Mouse (Mus musculus): Measurements from ENCODE around the gene Hilpda. TPM values are rescaled to one million over a fixed set of nuclear protein-coding genes. Genes with fewer than 3 reads are reported as not detected.

The Hilpda gene
- polyA plus RNA-seq, 1 experiment from 2014 or later: 32.5 TPM

GRCm38 (mm10) chr6:29280671-29281070 is 8.4 kb downstream of the Hilpda start:
- WGBS: 32% methylated on average over 7 of the region's 7 CpGs
- no peak overlapping the region for H3K9ac ChIP-seq
- H3K9me3 ChIP-seq: no peaks in the 10 kb centered on the region
- H3K4me2 ChIP-seq: no peak overlapping the region
- no peak overlapping the region for H3K27ac ChIP-seq
- no peaks in the 10 kb centered on the region for H3K4me1 ChIP-seq
- H3K27me3 ChIP-seq: peaks cover 3% of the 10 kb centered on the region; the same call in 1 of the 2 replicates
- H3K36me3 ChIP-seq (replicated peaks): no peaks in the 10 kb centered on the region
- no peak overlapping the region for H3K4me3 ChIP-seq (replicated peaks)
- ATAC-seq (ENCODE audit: low FRiP score): no peak

- H3K4me3 ChIP-seq (replicated peaks): no peak overlapping the region
- no peak overlapping the region for H3K9ac ChIP-seq
- no peak overlapping the region for H3K4me2 ChIP-seq
- no peaks in the 10 kb centered on the region for H3K36me3 ChIP-seq (replicated peaks)
- no peak overlapping the region for H3K27ac ChIP-seq
- no peaks in the 10 kb centered on the region for H3K9me3 ChIP-seq
- WGBS: 79% methylated on average over 7 of the region's 7 CpGs
- H3K27me3 ChIP-seq: peaks cover 9% of the 10 kb centered on the region; the same call in 1 of the 2 replicates
- H3K4me1 ChIP-seq: no peaks in the 10 kb centered on the region
- ATAC-seq (ENCODE audit: low FRiP score): no peak
Measured at GRCm38 (mm10) chr6:29286870-29287269, 14.6 kb downstream of the Hilpda start.

GRCm38 (mm10) chr6:29287481-29287880 is 15.2 kb downstream of the Hilpda start:
- H3K4me3 ChIP-seq (replicated peaks): no peak overlapping the region
- no peaks in the 10 kb centered on the region for H3K36me3 ChIP-seq (replicated peaks)
- no peak overlapping the region for H3K27ac ChIP-seq
- H3K9ac ChIP-seq: no peak overlapping the region
- ATAC-seq (ENCODE audit: low FRiP score): no peak
- H3K27me3 ChIP-seq: peaks cover 9% of the 10 kb centered on the region; the same call in 1 of the 2 replicates
- H3K9me3 ChIP-seq: no peaks in the 10 kb centered on the region
- no peaks in the 10 kb centered on the region for H3K4me1 ChIP-seq
- WGBS: 29% methylated on average over 6 of the region's 6 CpGs
- H3K4me2 ChIP-seq: no peak overlapping the region

- Histone ChIP-seq H3K27ac (no peak overlapping the region), H3K4me2 (no peak overlapping the region), H3K9ac (no peak overlapping the region), H3K9me3 (no peaks in the 10 kb centered on the region), H3K4me1 (no peaks in the 10 kb centered on the region), H3K4me3 (replicated peaks) (no peak overlapping the region), H3K36me3 (replicated peaks) (no peaks in the 10 kb centered on the region), H3K27me3 (peaks cover 8% of the 10 kb centered on the region; the same call in 1 of the 2 replicates)
- WGBS: 54% methylated on average over 5 of the region's 5 CpGs
- ATAC-seq (ENCODE audit: low FRiP score): no peak
Measured at GRCm38 (mm10) chr6:29287944-29288343, 15.7 kb downstream of the Hilpda start.

GRCm38 (mm10) chr6:29288651-29289050 is 16.4 kb downstream of the Hilpda start:
- H3K9me3 ChIP-seq: no peaks in the 10 kb centered on the region
- H3K27ac ChIP-seq: no peak overlapping the region
- H3K27me3 ChIP-seq: peaks cover 6% of the 10 kb centered on the region; the same call in 1 of the 2 replicates
- H3K4me3 ChIP-seq (replicated peaks): no peak overlapping the region
- ATAC-seq (ENCODE audit: low FRiP score): no peak
- H3K36me3 ChIP-seq (replicated peaks): no peaks in the 10 kb centered on the region
- 52% methylated on average over 6 of the region's 6 CpGs for WGBS
- H3K4me1 ChIP-seq: no peaks in the 10 kb centered on the region
- no peak overlapping the region for H3K9ac ChIP-seq
- no peak overlapping the region for H3K4me2 ChIP-seq

- Histone ChIP-seq H3K27me3 (no peaks in the 10 kb centered on the region), H3K4me3 (replicated peaks) (no peak overlapping the region), H3K4me1 (no peaks in the 10 kb centered on the region), H3K9me3 (no peaks in the 10 kb centered on the region), H3K9ac (no peak overlapping the region), H3K27ac (no peak overlapping the region), H3K4me2 (no peak overlapping the region), H3K36me3 (replicated peaks) (no peaks in the 10 kb centered on the region)
- 76% methylated on average over 2 of the region's 2 CpGs for WGBS
- no peak for ATAC-seq (ENCODE audit: low FRiP score)
Measured at GRCm38 (mm10) chr6:29299112-29299511, 26.8 kb downstream of the Hilpda start.

GRCm38 (mm10) chr6:29303251-29303650 is 31.0 kb downstream of the Hilpda start:
- H3K27ac ChIP-seq: no peak overlapping the region
- H3K9ac ChIP-seq: no peak overlapping the region
- no peak for ATAC-seq (ENCODE audit: low FRiP score)
- no peaks in the 10 kb centered on the region for H3K36me3 ChIP-seq (replicated peaks)
- no peak overlapping the region for H3K4me2 ChIP-seq
- H3K27me3 ChIP-seq: no peaks in the 10 kb centered on the region
- no peaks in the 10 kb centered on the region for H3K4me1 ChIP-seq
- no peaks in the 10 kb centered on the region for H3K9me3 ChIP-seq
- H3K4me3 ChIP-seq (replicated peaks): no peak overlapping the region

- Histone ChIP-seq H3K4me3 (replicated peaks) (no peak overlapping the region), H3K27ac (no peak overlapping the region), H3K27me3 (no peaks in the 10 kb centered on the region), H3K9me3 (no peaks in the 10 kb centered on the region), H3K4me1 (no peaks in the 10 kb centered on the region), H3K4me2 (no peak overlapping the region), H3K9ac (no peak overlapping the region), H3K36me3 (replicated peaks) (no peaks in the 10 kb centered on the region)
- no peak for ATAC-seq (ENCODE audit: low FRiP score)
- 65% methylated on average over 5 of the region's 5 CpGs for WGBS
Measured at GRCm38 (mm10) chr6:29303726-29304125, 31.4 kb downstream of the Hilpda start.

GRCm38 (mm10) chr6:29305462-29305861 is 33.2 kb downstream of the Hilpda start:
- no peak overlapping the region for H3K4me3 ChIP-seq (replicated peaks)
- H3K9me3 ChIP-seq: no peaks in the 10 kb centered on the region
- H3K36me3 ChIP-seq (replicated peaks): no peaks in the 10 kb centered on the region
- H3K27ac ChIP-seq: no peak overlapping the region
- no peak overlapping the region for H3K9ac ChIP-seq
- WGBS: 90% methylated on average over 4 of the region's 4 CpGs
- H3K4me1 ChIP-seq: no peaks in the 10 kb centered on the region
- H3K4me2 ChIP-seq: no peak overlapping the region
- ATAC-seq (ENCODE audit: low FRiP score): no peak
- H3K27me3 ChIP-seq: no peaks in the 10 kb centered on the region

- H3K4me2 ChIP-seq: no peak overlapping the region
- 89% methylated on average over 16 of the region's 16 CpGs for WGBS
- no peak for ATAC-seq (ENCODE audit: low FRiP score)
Measured at GRCm38 (mm10) chr6:29308846-29309605, 36.7 kb downstream of the Hilpda start.

GRCm38 (mm10) chr6:29313690-29314202 is 41.5 kb downstream of the Hilpda start:
- no peaks in the 10 kb centered on the region for H3K36me3 ChIP-seq (replicated peaks)
- H3K4me3 ChIP-seq (replicated peaks): no peak overlapping the region
- H3K4me2 ChIP-seq: no peak overlapping the region
- ATAC-seq (ENCODE audit: low FRiP score): no peak
- H3K9ac ChIP-seq: no peak overlapping the region
- no peak overlapping the region for H3K27ac ChIP-seq
- H3K27me3 ChIP-seq: no peaks in the 10 kb centered on the region
- no peaks in the 10 kb centered on the region for H3K4me1 ChIP-seq
- no peaks in the 10 kb centered on the region for H3K9me3 ChIP-seq
- 64% methylated on average over 14 of the region's 14 CpGs for WGBS

More at GRCm38 (mm10) chr6:29308846-29309605, 36.7 kb downstream of the Hilpda start:
- no peak overlapping the region for H3K27ac ChIP-seq
- H3K9me3 ChIP-seq: no peaks in the 10 kb centered on the region
- H3K4me3 ChIP-seq (replicated peaks): no peak overlapping the region
- no peaks in the 10 kb centered on the region for H3K4me1 ChIP-seq
- no peaks in the 10 kb centered on the region for H3K27me3 ChIP-seq
- H3K9ac ChIP-seq: no peak overlapping the region
- no peaks in the 10 kb centered on the region for H3K36me3 ChIP-seq (replicated peaks)

- no peak overlapping the region for H3K4me2 ChIP-seq
- H3K9ac ChIP-seq: no peak overlapping the region
- H3K4me1 ChIP-seq: no peaks in the 10 kb centered on the region
- H3K9me3 ChIP-seq: no peaks in the 10 kb centered on the region
- no peak for ATAC-seq (ENCODE audit: low FRiP score)
- no peaks in the 10 kb centered on the region for H3K27me3 ChIP-seq
- WGBS: 73% methylated on average over 2 of the region's 2 CpGs
- no peaks in the 10 kb centered on the region for H3K36me3 ChIP-seq (replicated peaks)
- no peak overlapping the region for H3K27ac ChIP-seq
- no peak overlapping the region for H3K4me3 ChIP-seq (replicated peaks)
Measured at GRCm38 (mm10) chr6:29317286-29317685, 45.0 kb downstream of the Hilpda start.

GRCm38 (mm10) chr6:29317941-29318340 is 45.7 kb downstream of the Hilpda start:
- WGBS: 72% methylated on average over 3 of the region's 3 CpGs
- no peaks in the 10 kb centered on the region for H3K36me3 ChIP-seq (replicated peaks)
- no peak overlapping the region for H3K4me3 ChIP-seq (replicated peaks)
- no peaks in the 10 kb centered on the region for H3K9me3 ChIP-seq
- no peak overlapping the region for H3K4me2 ChIP-seq
- no peaks in the 10 kb centered on the region for H3K27me3 ChIP-seq
- no peak for ATAC-seq (ENCODE audit: low FRiP score)
- no peak overlapping the region for H3K27ac ChIP-seq
- H3K4me1 ChIP-seq: no peaks in the 10 kb centered on the region
- no peak overlapping the region for H3K9ac ChIP-seq
